Mouse (Mus musculus) limb, embryonic 10.5 days (tissue): ENCODE measurements around the gene Ptprf. TPM values are rescaled to one million over a fixed set of nuclear protein-coding genes. Genes with fewer than 3 reads are reported as not detected.

Experiments used
- DNase-seq: peaks from one replicate; pipeline ENCODE4 v3.0.0-alpha.2; 2017; ENCODE audit warnings: low spot score
- H3K27ac ChIP-seq: fragments of 300-500 bp; sonication (generic); 2 replicates; pipeline ENCODE4 v1.5.1; 2016; ENCODE audit warnings: mild to moderate bottlenecking
- H3K27me3 ChIP-seq: fragments of 300-500 bp; sonication (generic); 2 replicates; pipeline ENCODE4 v1.6.1; 2016; ENCODE audit warnings: low read depth, mild to moderate bottlenecking; ENCODE audit not compliant: poor library complexity, severe bottlenecking
- H3K36me3 ChIP-seq: fragments of 300-500 bp; sonication (generic); 2 replicates; pipeline ENCODE4 v1.6.1; 2016; ENCODE audit warnings: mild to moderate bottlenecking, moderate library complexity
- H3K4me1 ChIP-seq: fragments of 300-500 bp; sonication (generic); 2 replicates; pipeline ENCODE4 v1.6.1; 2016
- H3K4me3 ChIP-seq: fragments of 300-500 bp; sonication (generic); 2 replicates; pipeline ENCODE4 v1.5.1; 2016; ENCODE audit warnings: mild to moderate bottlenecking, moderate library complexity
- H3K9me3 ChIP-seq: fragments of 300-500 bp; sonication (generic); replicated peaks from 2 replicates; pipeline ENCODE4 v1.6.1; 2016; ENCODE audit warnings: mild to moderate bottlenecking
- WGBS: fragments of 180-500 bp; shearing (Covaris S2); methylation state at CpG from one replicate; pipeline ENCODE4 v1.1.7; 2016; 5-methylcytosine and 5-hydroxymethylcytosine counted together
- microRNA-seq: library from miRNA; unstranded; fragments of <30 nt; microRNA quantifications from one replicate; pipeline ENCODE4, GENCODE M21; 2017
- polyA plus RNA-seq: library from polyadenylated mRNA; unstranded; fragments of >200 nt; fragmentation: Nextera tagmentation; extraction: Ambion mirVana; gene quantifications from 2 replicates; pipeline ENCODE4 v1.2.1, GENCODE M21; 2016

Gene Ptprf
- polyA plus RNA-seq, 1 experiment from 2014 or later: 77.3 TPM

- DNase-seq: no peak
- Histone ChIP-seq H3K4me3 (no peak overlapping the region), H3K27ac (no peak overlapping the region), H3K36me3 (peaks cover 99% of the 10 kb centered on the region), H3K4me1 (no peaks in the 10 kb centered on the region), H3K27me3 (no peaks in the 10 kb centered on the region), H3K9me3 (no peaks in the 10 kb centered on the region)
- WGBS: 97% methylated on average over 12 of the region's 12 CpGs
Measured at GRCm38 (mm10) chr4:118162123-118162522, 129.1 kb downstream of the Ptprf start.

Small RNA genes lying within 50 kb of the gene (microRNA-seq; reads per million reads assigned to microRNA genes)
- gene Mir7226: 1.8 reads per million

Other genes with a start within 250 kb of the Ptprf start
- gene St3gal3, start 156.5 kb downstream of the Ptprf start, polyA plus RNA-seq: 6.8 and 7.2 TPM in 2 replicates
- gene Kdm4a, start 111.4 kb downstream of the Ptprf start, polyA plus RNA-seq: 33.7 and 42.7 TPM in 2 replicates
- 8.4 and 11.4 TPM in 2 replicates for gene Szt2, start 117.9 kb upstream of the Ptprf start, polyA plus RNA-seq
- 141 and 147 TPM in 2 replicates for gene Med8, start 117.9 kb upstream of the Ptprf start, polyA plus RNA-seq
- 45.5 and 48.1 TPM in 2 replicates for gene Elovl1, start 136.7 kb upstream of the Ptprf start, polyA plus RNA-seq
- gene Cdc20, start 145.9 kb upstream of the Ptprf start, polyA plus RNA-seq: 431 and 433 TPM in 2 replicates
- 0.74 and 1.2 TPM in 2 replicates for gene Mpl, start 166.1 kb upstream of the Ptprf start, polyA plus RNA-seq
- 16.8 and 19.4 TPM in 2 replicates for gene Tie1, start 198.7 kb upstream of the Ptprf start, polyA plus RNA-seq
- 0.78 and 1.2 TPM in 2 replicates for gene 2610528J11Rik, start 235.6 kb upstream of the Ptprf start, polyA plus RNA-seq